Mouse (Mus musculus): ENCODE data around the gene D8Ertd738e. TPM values are rescaled to one million over a fixed set of nuclear protein-coding genes. Genes with fewer than 3 reads are reported as not detected.

The D8Ertd738e gene
- total RNA-seq, 2 experiments from 2014 or later, result 213 to 217 TPM

DNA sequence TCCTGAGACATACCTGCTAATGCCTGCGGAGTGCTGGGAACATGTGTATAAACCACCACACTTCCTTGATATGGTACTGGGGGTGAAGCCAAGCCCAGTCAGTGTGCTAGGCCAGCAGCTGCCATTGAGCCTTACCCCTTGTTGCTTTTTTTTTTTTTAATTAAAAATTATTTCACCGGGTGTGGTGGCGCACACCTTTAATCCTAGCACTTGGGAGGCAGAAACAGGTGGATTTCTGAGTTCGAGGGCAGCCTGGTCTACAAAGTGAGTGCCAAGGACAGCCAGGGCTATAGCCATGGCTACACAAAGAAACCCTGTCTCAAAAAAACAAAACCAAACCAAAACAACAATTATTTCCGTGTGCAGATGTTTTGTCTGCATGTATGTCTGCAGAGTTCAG lies 44.4 kb downstream of the D8Ertd738e start:
- no peak for DNase-seq
- intact Hi-C loops (cut with DNase I), result no loop called here

DNA sequence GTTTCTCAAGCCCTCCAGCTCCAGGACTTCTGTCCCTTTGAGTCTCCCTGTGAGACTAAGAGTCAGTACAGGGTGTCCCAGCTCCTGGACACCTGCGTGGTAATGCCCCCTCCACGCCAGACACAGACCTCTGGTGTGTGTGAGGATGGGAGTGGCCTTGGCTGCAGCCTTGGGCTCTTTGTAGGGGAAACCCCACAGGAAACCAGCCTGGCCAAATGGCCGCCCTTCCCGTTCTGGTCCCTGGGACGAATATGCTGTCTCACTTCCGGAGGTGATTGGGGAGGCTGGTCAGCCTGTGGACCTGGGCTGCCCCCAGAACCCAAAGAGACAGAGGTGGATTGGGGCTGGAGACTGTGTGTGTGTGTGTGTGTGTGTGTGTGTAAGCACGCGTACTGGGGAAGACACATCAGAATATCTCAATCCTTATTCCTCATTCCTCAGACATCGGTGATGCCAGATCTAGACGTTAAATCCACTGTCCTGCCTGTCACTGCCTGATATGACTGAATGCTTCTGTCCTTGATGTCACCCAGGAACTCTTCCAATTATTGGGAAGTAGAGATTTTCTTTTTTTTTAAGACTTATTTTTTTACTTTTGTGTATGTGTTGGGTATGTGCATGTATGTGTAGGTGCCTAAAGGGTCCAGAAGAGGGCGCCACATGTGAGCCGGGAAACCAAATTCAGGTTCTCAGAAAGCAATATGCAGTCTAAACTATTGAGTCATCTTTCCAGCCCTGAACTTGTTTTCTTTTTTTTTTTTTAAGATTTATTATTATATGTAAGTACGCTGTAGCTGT lies 45.3 kb downstream of the D8Ertd738e start:
- DNase-seq, result peak; percentile 84 to 87
- intact Hi-C loops (cut with DNase I), result loop anchor here (5.0 kb wide), 1 partner anchor 458 kb away; the partner anchor contains the start of gene Ier2

DNA sequence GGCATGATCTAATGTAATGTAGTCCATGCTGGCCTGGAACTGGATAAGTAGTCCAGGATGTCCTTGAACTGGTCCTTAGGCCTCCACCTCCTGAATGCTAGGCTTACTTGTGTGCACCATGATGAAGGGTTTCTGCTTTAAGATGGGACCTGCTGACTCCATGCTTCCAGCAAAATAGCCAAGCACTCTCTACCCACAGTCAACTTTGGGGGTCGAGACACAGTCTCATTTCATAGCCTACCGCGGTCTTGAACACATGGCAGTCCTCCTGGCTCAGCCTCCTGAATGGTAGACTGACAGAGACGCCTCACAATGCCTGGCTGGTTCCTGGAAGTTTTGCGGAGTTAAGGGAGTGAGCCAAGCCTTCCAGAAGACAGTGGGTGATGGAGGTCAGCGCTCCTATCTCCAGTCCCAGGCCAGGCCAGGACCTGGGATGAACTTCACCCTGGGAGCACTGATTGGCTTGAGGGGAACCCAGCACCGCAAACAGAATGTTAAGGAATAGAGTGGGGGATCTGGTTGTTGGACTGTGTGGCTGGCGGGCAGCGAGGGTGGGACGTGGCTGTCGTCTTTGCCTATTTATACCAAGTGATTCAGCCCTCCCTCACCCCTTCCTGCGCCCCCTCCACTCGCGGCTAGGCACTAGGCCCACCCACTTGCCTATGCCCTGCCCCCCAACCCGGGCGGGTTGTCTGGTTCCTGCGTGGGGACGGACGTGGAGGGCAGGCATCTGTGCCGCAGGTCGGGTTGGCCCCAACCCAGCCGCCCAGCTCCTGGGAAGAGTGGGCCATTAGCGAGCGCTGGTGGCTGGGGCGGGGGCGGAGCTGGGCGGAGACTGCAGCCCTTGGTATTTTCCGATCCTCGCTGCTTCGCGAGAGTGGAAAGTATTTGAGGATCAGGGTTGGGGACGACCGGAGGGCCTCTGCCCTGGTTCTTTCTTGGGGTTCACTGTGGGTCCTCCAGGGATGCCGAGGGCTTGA lies 46.3 kb downstream of the D8Ertd738e start:
- intact Hi-C loops (cut with DNase I), result loop anchor here (5.0 kb wide), 1 partner anchor 459 kb away; the partner anchor contains the start of gene Ier2

DNA sequence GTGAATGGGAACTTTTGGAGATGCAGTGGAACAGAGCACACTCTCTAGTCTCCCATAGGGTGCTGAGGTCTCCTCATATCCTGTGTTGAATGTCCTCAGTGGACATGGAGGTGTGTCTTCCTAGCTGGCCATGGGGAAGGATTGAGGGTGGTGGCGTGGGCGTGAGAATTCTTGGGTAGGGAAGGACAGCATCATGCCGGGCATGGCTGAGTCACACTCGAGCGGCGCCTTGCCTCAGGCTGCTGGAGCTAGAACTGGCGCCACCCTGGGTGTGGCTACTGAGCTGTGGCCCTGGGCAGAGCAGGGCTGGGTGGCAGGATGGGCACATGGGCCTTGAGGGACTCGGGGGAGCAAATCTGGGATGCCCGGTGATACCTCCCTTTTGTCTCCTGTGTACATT lies 47.1 kb downstream of the D8Ertd738e start:
- intact Hi-C loops (cut with DNase I), result loop anchor here (5.0 kb wide), 1 partner anchor 460 kb away; the partner anchor contains the start of gene Ier2
- DNase-seq, result peak; percentile 56 to 66

More for the DNA sequence above, 46.3 kb downstream of the D8Ertd738e start:
- DNase-seq, result peak; percentile 89 to 91

DNA sequence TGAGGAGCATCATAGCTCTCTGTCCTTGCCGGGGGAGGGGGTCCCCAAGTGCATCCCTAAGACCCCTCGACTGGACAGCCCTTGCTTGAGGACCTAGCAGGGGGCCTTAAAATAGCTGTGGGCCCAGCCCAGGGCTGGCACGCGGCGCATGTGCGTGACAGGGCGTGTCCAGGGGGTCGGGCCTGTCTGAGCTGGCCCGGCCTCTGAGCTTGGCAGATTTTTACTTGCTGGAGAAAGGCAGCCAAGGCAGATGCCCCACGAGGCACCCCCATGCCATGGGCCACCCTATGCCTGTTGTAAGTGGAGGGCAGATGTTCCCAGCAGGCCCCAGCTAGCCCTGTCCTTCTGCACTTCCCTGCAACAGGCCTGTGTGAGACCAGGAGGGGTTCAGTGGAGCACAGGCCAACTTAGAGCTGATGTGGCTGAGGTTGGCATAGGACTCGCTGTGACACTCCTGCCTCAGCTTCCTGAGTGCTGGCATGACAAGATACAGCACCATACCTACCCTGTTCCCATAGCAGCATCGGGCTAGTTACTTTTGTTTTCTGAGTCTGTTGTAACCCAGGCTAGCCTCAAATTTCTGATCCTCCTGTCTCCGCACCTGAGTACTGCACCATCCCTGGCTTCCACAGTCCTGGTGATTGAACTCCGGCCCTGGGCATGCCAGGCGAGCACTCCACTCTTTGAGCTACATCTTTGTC lies 47.8 kb downstream of the D8Ertd738e start:
- intact Hi-C loops (cut with DNase I), result loop anchor here (5.0 kb wide), 1 partner anchor 461 kb away; the partner anchor contains the start of gene Ier2
- peak; percentile 82 to 87 for DNase-seq

DNA sequence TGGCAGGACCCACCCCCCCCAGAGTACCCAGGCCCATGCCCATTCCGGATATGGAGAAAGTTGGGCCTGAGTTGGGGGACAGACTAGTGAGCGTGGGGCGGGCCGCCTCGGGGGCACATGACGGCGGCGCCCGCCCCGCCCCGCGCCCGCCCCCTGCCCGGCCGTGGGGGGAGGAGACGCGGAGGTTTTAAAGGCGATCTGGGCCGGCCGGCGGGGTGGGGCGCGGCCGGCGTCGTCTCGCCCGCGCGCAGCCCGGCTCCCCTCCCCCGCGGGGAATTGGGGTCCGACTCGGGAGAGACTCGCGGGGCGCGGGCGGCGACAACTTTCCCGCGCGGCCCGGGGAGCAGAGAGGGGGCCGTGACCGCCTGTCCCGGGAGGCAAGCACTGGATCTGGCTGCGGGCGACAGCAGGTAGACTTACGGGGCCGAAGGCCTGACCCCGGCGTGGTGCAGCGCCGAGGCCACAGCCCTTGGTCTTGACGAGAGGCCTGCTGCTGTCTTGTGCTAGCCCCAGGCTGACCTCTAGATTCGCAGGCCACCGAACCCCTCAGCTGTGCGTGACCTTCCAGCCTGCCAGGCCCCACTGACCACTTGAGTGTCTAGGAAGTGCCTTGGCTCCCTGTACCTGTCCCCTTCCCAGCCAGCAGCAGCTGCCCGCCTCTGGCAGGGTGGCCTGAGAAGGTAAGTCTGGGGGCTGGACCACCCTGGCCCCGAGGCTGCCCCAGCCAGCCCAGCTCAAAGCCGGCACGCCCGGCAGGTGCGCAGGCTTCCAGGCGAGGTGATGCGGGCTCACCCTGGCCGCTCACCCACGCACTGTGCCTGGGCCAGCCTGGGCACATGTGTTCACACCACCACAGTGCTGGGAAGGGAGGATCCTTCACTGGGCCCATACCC lies 48.6 kb downstream of the D8Ertd738e start:
- intact Hi-C loops (cut with DNase I), result loop anchor here (5.0 kb wide), 1 partner anchor 461 kb away; the partner anchor contains the start of gene Ier2
- DNase-seq, result peak; percentile 90 to 93

DNA sequence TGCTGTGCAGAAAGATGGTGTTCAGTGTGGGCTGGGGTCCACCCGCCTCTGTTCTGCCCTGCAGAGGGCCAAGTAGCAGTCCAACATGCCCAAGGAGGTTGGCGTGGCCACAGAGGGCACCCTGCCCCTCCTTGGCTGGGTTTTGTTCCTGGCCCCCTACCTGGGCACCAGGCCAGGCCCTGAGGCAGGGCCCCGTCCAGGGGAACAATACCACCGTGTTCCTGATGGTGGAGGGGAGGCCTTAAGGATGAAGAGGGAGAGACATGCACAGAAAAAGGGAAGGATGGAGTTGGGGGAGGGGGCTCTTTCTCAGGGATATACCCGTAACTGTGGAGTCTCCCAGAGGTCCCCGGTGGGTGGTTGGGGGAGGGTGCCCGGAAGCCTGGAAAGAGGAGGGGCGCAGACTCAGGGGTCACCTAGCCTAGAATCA lies 49.4 kb downstream of the D8Ertd738e start:
- intact Hi-C loops (cut with DNase I), result loop anchor here (5.0 kb wide), 1 partner anchor 462 kb away; the partner anchor contains the start of gene Ier2
- peak in 1 of 2 experiments; percentile 37 for DNase-seq

DNA sequence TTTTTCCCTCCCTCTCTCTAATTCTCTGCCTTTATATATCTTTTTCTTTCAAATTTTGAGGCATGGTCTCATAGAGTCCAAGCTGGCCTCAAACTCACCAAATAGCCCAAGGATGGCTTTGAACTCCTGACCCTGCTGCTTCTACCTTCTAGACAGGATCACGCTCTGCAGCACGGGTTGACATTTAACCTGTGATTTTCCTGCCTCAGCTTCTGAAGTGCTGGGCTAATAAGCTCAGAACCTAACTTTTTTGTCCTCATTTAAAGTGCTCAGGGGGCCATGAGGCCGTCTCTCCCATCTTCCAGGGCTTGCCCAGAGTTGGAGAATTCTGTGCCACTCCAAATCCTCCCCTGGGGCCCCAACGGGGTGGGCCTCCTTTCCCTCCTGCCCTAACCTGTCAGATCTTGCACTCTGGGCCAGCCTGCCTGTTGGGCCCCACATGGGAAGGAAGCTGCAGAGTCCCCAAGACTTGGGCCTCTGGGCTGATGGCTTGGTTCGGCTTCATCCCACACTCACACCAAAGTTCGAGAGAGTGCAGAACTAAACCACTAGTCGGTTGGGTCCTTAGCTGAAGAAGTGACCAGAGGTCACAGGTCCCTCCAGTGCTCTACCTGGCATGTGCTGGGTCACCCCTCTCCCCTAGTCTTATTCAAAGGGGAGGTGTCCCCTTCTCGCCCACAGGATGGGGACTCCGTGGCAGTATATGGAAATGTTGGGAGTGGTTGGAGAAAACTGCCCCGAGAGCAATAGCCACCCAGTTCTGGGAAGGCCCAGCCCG lies 50.0 kb downstream of the D8Ertd738e start:
- no peak for DNase-seq
- intact Hi-C loops (cut with DNase I), result loop anchor here (5.0 kb wide), 1 partner anchor 463 kb away; the partner anchor contains the start of gene Ier2

DNA sequence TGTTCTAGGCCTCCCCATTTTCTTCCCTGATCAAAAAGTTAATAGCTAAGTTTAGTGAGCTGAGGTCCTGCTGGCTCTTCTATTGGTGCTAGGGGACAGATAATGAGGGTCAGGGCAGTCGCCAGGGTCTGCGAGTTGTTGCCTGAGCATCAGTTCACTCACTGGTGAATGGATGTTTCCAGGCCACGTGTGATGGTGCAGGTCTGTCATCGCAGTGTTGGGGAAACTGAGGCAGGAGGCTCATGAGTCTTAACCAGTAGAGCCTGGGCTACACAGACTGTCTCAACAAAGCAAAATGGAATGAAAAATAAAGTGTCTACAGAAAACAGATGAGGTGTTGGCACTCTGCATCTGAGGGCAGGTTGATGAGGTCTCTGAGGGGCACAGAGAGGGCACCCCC lies 50.6 kb downstream of the D8Ertd738e start:
- no peak for DNase-seq
- intact Hi-C loops (cut with DNase I), result no loop called here

DNA sequence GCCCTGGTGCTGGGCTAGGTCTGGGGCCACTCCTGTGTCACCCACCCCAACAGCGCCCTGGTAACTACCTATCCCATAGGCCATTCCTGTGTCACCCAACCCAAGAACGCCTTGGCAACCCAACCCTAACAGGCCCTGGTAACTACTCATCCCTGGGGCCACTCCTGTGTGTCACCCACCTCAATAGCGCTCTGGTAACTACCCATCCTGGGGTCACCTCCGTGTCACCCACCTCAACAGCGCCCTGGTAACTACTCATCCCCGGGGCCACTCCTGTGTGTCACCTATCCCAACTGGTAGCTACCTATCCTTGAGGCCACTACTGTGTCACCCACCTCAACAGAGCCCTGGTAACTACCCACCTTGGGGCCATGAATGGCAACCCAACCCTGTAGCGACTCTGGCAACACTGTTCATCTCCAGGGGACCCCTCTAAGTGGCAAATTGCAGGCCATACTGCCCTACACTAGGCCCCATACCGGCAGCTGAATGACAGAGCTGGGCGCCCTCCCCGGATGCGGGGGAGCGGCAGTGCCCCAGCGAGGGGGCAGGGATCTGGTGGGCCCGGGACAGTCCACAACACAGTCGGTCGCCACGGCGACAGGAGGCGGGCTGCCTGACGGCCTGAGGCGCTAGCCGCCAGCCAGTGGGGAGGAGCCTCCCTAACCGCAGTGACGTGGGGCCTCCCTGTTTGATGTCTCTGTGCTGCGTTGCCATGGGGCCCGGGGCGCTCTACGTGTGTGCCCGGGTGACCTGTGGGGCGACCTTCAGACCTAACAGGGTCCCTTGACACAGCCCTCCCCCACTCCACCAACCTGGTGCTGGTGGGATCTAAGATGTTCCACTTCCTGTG lies 51.4 kb downstream of the D8Ertd738e start:
- intact Hi-C loops (cut with DNase I), result no loop called here

DNA sequence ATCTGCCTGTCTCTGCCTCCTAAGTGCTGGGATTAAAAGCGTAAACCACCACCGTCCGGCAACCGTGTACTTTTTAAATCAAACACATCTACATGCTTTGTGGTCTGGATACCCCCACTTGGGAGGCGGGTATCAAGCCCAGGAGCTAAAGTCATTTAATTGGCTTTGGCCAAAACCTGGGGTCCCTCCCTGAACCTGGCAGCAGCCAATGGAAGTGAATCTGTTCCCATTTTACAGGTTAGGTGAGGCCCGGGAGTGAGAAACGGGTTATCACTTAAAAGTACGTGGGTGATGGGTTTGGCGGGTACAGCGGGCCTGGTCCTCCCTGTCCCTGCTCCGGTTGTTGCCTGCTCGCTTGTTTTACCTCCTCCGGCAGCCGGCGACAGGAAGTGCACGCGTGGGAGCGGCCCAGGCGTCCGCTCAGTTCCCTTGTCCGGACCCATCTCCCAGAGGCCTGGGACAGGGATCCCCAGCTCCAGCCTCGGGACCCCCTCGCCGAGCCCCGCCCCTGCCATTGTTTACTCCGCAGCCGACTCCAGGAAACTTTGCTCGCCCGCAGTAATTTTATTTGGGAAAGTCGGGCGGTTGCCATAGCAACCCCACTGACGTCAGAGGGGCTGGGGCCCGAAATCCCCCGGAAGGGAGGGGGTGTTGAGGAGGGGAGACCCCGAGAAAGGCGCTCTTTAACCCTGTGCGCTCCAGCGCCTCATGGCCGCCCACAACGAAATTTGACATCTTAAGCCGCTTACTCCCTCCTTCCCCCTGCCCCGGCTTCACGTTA lies 52.2 kb downstream of the D8Ertd738e start:
- intact Hi-C loops (cut with DNase I), result no loop called here
- peak; percentile 91 to 92 for DNase-seq

More for the DNA sequence above, 51.4 kb downstream of the D8Ertd738e start:
- DNase-seq, result peak; percentile 93

Small RNAs within 50 kb of the gene (microRNA-seq; reads per million reads assigned to microRNA genes)
- gene Mir23a, result 7,026 to 37,840 reads per million in 2 experiments
- gene Mir24-2, result 0 reads per million in 2 experiments
- gene Mir27a, result 126 to 2,010 reads per million in 2 experiments
- gene Mir3074-2, result 0 reads per million in 2 experiments

Other genes starting within 250 kb of the D8Ertd738e start
- gene 1700067K01Rik, start 248.2 kb downstream of the D8Ertd738e start, total RNA-seq (2021), result under 1 TPM; 0.33 to 0.80 TPM
- gene 2210011C24Rik, start 237.5 kb downstream of the D8Ertd738e start, total RNA-seq (2021), result 1 to 10 TPM; 1.8 to 2.3 TPM
- under 1 TPM; 0.26 to 0.27 TPM for gene Palm3, start 228.2 kb downstream of the D8Ertd738e start, total RNA-seq (2021)
- 1 to 10 TPM; 4.2 to 5.8 TPM for gene Il27ra, start 207.1 kb downstream of the D8Ertd738e start, total RNA-seq (2021)
- not detected for gene Rln3, start 204.7 kb downstream of the D8Ertd738e start, total RNA-seq (2021)
- 1 to 10 TPM; 2.6 to 3.3 TPM for gene Gm10643, start 184.6 kb downstream of the D8Ertd738e start, total RNA-seq (2021)
- 10 to 100 TPM; 12.2 to 12.7 TPM for gene Rfx1, start 182.9 kb downstream of the D8Ertd738e start, total RNA-seq (2021)
- gene Dcaf15, start 145.0 kb downstream of the D8Ertd738e start, total RNA-seq (2021), result 1 to 10 TPM; 9.7 to 9.8 TPM
- gene Podnl1, start 123.7 kb downstream of the D8Ertd738e start, total RNA-seq (2021), result under 1 TPM in 1 of 2 experiments, not detected in 1; 0.12 TPM
- gene Cc2d1a, start 101.8 kb downstream of the D8Ertd738e start, total RNA-seq (2021), result 10 to 100 TPM; 12.8 to 13.5 TPM
- gene 4930432K21Rik, start 101.7 kb downstream of the D8Ertd738e start, total RNA-seq (2021), result under 1 TPM; 0.33 to 0.37 TPM
- 1 to 10 TPM; 1.8 to 2.0 TPM for gene Nanos3, start 64.5 kb downstream of the D8Ertd738e start, total RNA-seq (2021)
- 10 to 100 TPM in 1 of 2 experiments, 1 to 10 TPM in 1; 9.1 to 10.1 TPM for gene Zswim4, start 12.7 kb downstream of the D8Ertd738e start, total RNA-seq (2021)
- gene Mri1, start 7.6 kb upstream of the D8Ertd738e start, total RNA-seq (2021), result 10 to 100 TPM in 1 of 2 experiments, 1 to 10 TPM in 1; 7.6 to 12.5 TPM
- 10 to 100 TPM in 1 of 2 experiments, 1 to 10 TPM in 1; 8.1 to 10.9 TPM for gene Ccdc130, start 20.7 kb upstream of the D8Ertd738e start, total RNA-seq (2021)
- 1 to 10 TPM; 4.4 to 4.7 TPM for gene Cacna1a, start 138.7 kb upstream of the D8Ertd738e start, total RNA-seq (2021)

All from heart, postnatal 14 days (tissue).